Mouse (Mus musculus) NIH3T3 (cell line): ENCODE results near the gene Mpz.

Experiments used
- DNase-seq: peaks from one replicate; pipeline ENCODE4 v3.0.0-alpha.2; 2012; ENCODE audit warnings: low read depth

The Mpz gene

GRCm38 (mm10) chr1:171187851-171188700 lies 37.6 kb downstream of the Mpz start:
- DNase-seq: peak; percentile 14

GRCm38 (mm10) chr1:171189046-171189445 lies 38.5 kb downstream of the Mpz start:
- peak; percentile 35 for DNase-seq

DNA sequence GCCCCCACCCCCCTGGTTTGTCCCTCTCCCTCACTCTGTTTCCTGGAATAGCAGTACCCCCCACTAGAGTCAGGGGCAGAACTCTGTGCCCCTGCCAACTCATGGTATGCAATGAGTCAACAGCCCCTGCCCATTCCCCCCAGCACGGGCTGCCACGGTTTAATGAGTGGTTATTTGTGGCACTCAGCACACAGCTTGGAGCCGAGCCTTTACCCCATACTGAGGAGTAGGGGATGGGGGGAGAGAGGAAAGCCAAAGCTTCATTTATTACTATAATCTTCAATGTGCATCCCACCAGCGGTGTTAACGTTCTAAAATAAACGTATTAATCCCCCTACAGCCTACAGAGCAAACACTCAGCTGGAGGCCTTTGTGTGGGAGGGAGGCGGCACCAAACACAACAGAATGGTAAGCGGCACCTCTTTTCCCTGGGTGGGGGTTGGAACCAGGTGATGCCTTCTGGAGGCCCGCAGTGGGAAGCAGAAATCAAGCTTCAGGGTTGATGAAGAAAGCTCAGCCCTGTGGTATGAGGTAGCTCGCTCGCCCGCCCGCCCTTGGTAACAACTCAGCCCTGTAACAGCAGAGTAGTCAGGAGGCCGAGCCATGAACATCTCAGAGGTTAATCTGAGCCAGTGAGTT lies 39.1 kb downstream of the Mpz start:
- peak; percentile 61 for DNase-seq

DNA sequence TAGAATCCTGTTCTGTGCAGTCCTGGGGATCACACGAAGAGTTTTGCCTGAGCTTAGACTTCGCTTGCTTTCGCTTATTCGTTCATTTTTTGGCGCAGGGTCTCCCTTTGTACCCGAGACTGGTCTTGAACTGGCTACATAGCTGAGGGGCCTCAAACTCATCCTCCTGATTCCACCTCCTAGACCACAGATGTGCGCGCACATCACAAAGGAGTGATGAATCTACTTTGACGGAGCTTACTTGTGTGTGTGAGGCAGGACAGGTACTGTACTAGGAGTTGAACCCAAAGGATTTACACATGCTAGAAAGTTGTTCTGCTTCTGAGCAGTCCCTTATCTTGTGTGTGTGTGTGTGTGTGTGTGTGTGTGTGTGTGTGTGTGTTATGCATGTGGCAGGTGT lies 40.3 kb downstream of the Mpz start:
- DNase-seq: no peak

- DNase-seq: no peak
Observed at GRCm38 (mm10) chr1:171192283-171192682, 41.8 kb downstream of the Mpz start.

DNA sequence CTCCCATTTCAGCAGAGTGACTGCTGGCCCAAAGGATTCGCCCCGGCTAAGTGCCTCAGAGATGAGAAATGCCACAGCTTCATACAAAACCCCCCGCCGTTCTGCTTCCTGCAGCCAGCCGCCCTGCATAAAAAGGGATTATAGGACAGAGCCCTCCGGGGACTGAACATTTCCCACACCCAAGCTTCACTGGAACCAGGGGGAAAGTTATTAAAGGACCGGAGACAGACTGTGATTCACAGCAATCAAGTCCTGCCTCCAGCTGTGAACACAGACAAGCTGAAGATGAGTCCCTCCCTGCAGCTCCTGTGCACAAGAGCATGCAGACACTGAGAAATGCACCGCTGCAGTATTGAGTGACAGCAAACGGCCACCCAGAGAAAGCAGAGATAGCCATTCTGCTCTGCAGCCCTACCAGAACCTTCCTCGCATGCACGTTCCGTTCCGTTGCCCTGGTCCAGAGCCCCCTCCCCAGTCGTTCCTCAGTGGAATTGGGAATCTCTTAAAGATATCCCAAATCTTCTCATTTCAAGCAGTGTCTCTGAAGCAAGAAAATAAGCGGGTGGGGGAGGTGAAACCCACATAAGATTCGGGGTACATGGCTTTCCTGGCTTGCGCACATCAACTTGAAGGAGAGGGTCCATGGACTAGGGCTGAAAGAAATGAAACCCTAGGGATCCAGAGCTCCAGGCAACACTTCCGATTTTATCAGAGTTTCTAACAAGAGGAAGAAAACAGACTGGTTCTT lies 42.8 kb downstream of the Mpz start:
- no peak for DNase-seq

- no peak for DNase-seq
Observed at GRCm38 (mm10) chr1:171193911-171194830, 43.7 kb downstream of the Mpz start.

GRCm38 (mm10) chr1:171195046-171195822 lies 44.7 kb downstream of the Mpz start:
- DNase-seq: no peak

GRCm38 (mm10) chr1:171195887-171196397 lies 45.4 kb downstream of the Mpz start, which contains the start of gene Pcp4l1:
Gene Pcp4l1 (minus strand): TSS chr1:171196268.
- no peak for DNase-seq

DNA sequence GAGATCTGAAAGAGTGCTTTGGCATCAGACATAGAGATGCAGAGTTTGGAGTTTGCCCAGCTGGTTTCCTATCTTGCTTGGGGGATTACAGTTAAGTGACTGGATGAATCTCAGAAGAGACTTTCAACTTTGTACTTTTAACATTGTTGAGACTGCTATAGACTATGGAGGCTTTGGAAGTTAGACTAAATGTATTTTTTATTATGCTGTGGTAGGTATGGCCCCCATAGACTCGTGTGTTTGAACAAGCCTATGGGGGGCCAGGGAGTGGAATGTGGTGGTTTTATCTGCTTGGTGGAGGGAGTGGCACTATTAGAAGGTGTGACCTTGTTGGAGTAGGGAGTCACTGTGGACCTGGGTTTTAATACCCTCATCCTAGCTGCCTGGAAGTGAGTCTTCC lies 49.0 kb downstream of the Mpz start:
- no peak for DNase-seq

- DNase-seq: no peak
Observed at GRCm38 (mm10) chr1:171200769-171201168, 50.3 kb downstream of the Mpz start.

DNA sequence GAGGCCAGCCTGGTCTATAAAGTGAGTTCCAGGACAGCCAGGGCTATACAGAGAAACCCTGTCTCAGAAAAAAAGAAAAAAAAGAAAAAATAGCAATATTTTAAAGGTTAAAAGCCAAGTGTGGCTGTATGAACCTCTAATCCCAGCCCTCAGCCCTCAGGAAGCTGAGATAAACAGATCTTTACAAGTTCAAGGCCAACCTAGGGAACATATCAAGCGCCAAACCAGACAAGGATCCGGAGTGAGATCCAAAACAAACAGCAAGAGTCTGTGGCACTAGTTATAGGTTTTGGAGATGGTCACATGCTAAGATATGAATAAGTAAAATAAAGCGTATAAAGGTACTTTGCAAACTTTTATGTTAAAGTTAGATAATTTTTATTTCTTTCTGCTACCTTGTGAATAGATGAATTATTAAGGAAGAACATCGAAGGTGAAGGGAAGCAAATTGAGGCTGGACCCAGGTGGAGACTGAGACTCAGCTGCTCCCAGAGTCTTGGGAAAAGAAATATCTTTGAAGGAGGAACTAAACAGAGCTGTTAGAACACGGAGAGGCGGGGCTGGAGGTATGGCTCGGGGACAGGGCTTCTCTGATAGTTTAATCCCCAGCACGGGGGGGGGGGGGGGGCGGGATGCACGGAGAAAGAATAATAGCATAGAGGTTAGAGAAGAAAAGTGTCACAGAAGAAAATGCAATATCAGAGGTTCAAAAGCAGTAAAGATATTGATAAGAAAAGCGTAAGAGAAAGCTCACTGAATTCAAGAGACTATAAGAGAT lies 53.1 kb downstream of the Mpz start:
- no peak for DNase-seq

DNA sequence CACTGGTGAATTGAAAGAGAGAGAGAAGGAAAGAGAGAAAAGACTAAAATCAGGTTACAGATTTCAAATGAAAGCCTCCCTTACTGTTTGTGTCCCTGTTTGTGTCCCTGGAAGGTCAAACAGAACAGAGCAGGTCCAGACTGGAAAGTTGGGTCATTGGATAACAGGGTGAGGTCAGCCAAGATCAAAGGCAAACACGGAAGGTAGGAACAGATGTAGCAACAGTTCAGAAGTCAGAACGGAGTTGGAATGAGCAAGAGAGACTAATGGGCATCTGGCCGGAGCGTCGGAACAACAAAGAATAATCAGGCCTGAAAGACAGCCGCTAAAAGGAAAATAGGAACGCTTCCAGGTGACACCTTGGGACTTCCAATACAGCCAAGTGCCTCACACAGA lies 53.7 kb downstream of the Mpz start:
- no peak for DNase-seq

- no peak for DNase-seq
Observed at GRCm38 (mm10) chr1:171205704-171206493, 55.4 kb downstream of the Mpz start.

DNA sequence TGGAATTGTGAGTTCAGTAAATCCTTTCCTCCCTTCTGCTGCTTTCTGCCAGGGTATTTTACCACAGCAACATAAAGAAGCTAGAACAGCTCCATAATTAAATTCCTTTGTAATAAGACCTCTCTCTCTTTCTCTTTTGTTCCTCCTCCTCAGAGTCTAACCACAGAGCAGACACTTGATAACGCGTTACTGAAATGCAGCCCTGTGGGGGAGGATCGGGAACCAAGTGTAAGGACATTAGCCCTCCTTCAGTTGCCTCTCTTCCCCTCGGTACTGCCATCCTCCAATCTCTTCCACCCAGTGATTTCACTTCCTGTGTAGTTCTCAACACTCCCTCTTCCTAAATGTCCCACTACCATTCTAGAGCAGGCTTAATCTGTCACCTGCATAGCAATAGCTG lies 58.9 kb downstream of the Mpz start:
- DNase-seq: no peak
